Mouse (Mus musculus) embryonic facial prominence, embryonic 11.5 days (tissue): ENCODE measurements around the gene Slc20a1. TPM values are rescaled to one million over a fixed set of nuclear protein-coding genes. Genes with fewer than 3 reads are reported as not detected.

Experiments used
- ATAC-seq: fragments of 200-750 bp; cut with Nextera tagmentation; replicated peaks from 2 replicates; pipeline ENCODE4 v1.8.0; 2017; ENCODE audit warnings: low read depth; ENCODE audit not compliant: insufficient number of reproducible peaks, low FRiP score, low TSS enrichment
- DNase-seq: peaks from one replicate; pipeline ENCODE4 v3.0.0-alpha.2; 2015; ENCODE audit warnings: low spot score
- H3K27ac ChIP-seq: fragments of 300-500 bp; sonication (generic); replicated peaks from 2 replicates; pipeline ENCODE4 v1.5.1; 2014; ENCODE audit warnings: mild to moderate bottlenecking, low read depth, low read length, control low read depth
- H3K27me3 ChIP-seq: fragments of 300-500 bp; sonication (generic); 2 replicates; pipeline ENCODE4 v1.6.1; 2014; ENCODE audit warnings: mild to moderate bottlenecking, low read length, moderate library complexity, mixed read lengths; ENCODE audit not compliant: control insufficient read depth, insufficient read depth
- H3K36me3 ChIP-seq: fragments of 300-500 bp; sonication (generic); replicated peaks from 2 replicates; pipeline ENCODE4 v1.6.1; 2014; ENCODE audit warnings: low read depth, mild to moderate bottlenecking, low read length, moderate library complexity, mixed read lengths; ENCODE audit not compliant: control insufficient read depth, insufficient read depth
- H3K4me1 ChIP-seq: fragments of 300-500 bp; sonication (generic); 2 replicates; pipeline ENCODE4 v1.6.1; 2014; ENCODE audit warnings: low read length, mixed read lengths; ENCODE audit not compliant: control insufficient read depth, insufficient read depth
- H3K4me2 ChIP-seq: fragments of 300-500 bp; sonication (generic); 2 replicates; pipeline ENCODE4 v1.6.1; 2014; ENCODE audit warnings: low read depth, mild to moderate bottlenecking, control low read depth, low read length, moderate library complexity
- H3K4me3 ChIP-seq: fragments of 300-500 bp; sonication (generic); 2 replicates; pipeline ENCODE4 v1.5.1; 2014; ENCODE audit warnings: low read depth, low read length, control low read depth
- H3K9ac ChIP-seq: fragments of 300-500 bp; sonication (generic); replicated peaks from 2 replicates; pipeline ENCODE4 v1.6.1; 2014; ENCODE audit warnings: mild to moderate bottlenecking, control low read depth, low read length
- H3K9me3 ChIP-seq: fragments of 300-500 bp; sonication (generic); replicated peaks from 2 replicates; pipeline ENCODE4 v1.6.1; 2016; ENCODE audit warnings: mild to moderate bottlenecking, low read length, inconsistent platforms, mixed read lengths; ENCODE audit not compliant: control insufficient read depth
- WGBS: fragments of 180-500 bp; shearing (Covaris S2); extraction: QIAGEN DNeasy Blood & Tissue Kit; methylation state at CpG from one replicate; pipeline ENCODE4 v1.1.7; 2014; 5-methylcytosine and 5-hydroxymethylcytosine counted together
- polyA plus RNA-seq: library from polyadenylated mRNA; unstranded; fragments of >200 nt; fragmentation: Nextera tagmentation; extraction: Ambion mirVana; gene quantifications from 2 replicates; pipeline ENCODE4 v1.2.1, GENCODE M21; 2014

Slc20a1 gene
- polyA plus RNA-seq, 1 experiment from 2014 or later = 51.6 TPM

GRCm38 (mm10) chr2:129181509-129181908 lies 17.1 kb upstream of the Slc20a1 start:
- 85% methylated on average over 5 of the region's 5 CpGs for WGBS
- Histone ChIP-seq H3K27me3 (no peaks in the 10 kb centered on the region), H3K4me1 (no peaks in the 10 kb centered on the region), H3K9me3 (no peaks in the 10 kb centered on the region), H3K9ac (no peak overlapping the region), H3K36me3 (no peaks in the 10 kb centered on the region), H3K27ac (no peak overlapping the region), H3K4me3 (no peak overlapping the region), H3K4me2 (no peak overlapping the region)
- DNase-seq (no peak), ATAC-seq (no peak)

GRCm38 (mm10) chr2:129182412-129182811 lies 16.2 kb upstream of the Slc20a1 start:
- H3K4me2 ChIP-seq = no peak overlapping the region
- H3K4me1 ChIP-seq = no peaks in the 10 kb centered on the region
- no peak overlapping the region for H3K9ac ChIP-seq
- WGBS = 89% methylated on average over 1 of the region's 1 CpGs
- no peak overlapping the region for H3K4me3 ChIP-seq
- no peak for DNase-seq
- H3K27ac ChIP-seq = no peak overlapping the region
- no peaks in the 10 kb centered on the region for H3K27me3 ChIP-seq
- H3K9me3 ChIP-seq = no peaks in the 10 kb centered on the region
- no peaks in the 10 kb centered on the region for H3K36me3 ChIP-seq
- ATAC-seq = no peak

- no peaks in the 10 kb centered on the region for H3K27me3 ChIP-seq
- H3K27ac ChIP-seq = no peak overlapping the region
- H3K9me3 ChIP-seq = no peaks in the 10 kb centered on the region
- H3K4me1 ChIP-seq = no peaks in the 10 kb centered on the region
- no peak overlapping the region for H3K4me3 ChIP-seq
- H3K36me3 ChIP-seq = no peaks in the 10 kb centered on the region
- ATAC-seq (no peak), DNase-seq (no peak)
- 77% methylated on average over 14 of the region's 14 CpGs for WGBS
- H3K9ac ChIP-seq = no peak overlapping the region
- no peak overlapping the region for H3K4me2 ChIP-seq
Measured at GRCm38 (mm10) chr2:129183561-129184031, 15.0 kb upstream of the Slc20a1 start.

- Histone ChIP-seq H3K27ac (no peak overlapping the region), H3K4me2 (no peak overlapping the region), H3K4me1 (no peaks in the 10 kb centered on the region), H3K27me3 (no peaks in the 10 kb centered on the region), H3K9me3 (no peaks in the 10 kb centered on the region), H3K36me3 (no peaks in the 10 kb centered on the region), H3K9ac (no peak overlapping the region), H3K4me3 (no peak overlapping the region)
- WGBS = 55% methylated on average over 1 of the region's 1 CpGs
- no peak for DNase-seq
- no peak for ATAC-seq
Measured at GRCm38 (mm10) chr2:129184853-129185252, 13.7 kb upstream of the Slc20a1 start.

GRCm38 (mm10) chr2:129185611-129186290 lies 12.8 kb upstream of the Slc20a1 start:
- Histone ChIP-seq H3K9me3 (no peaks in the 10 kb centered on the region), H3K4me1 (no peaks in the 10 kb centered on the region), H3K9ac (no peak overlapping the region), H3K36me3 (no peaks in the 10 kb centered on the region), H3K4me2 (no peak overlapping the region), H3K27ac (no peak overlapping the region), H3K27me3 (no peaks in the 10 kb centered on the region), H3K4me3 (no peak overlapping the region)
- ATAC-seq = no peak
- DNase-seq = no peak
- 86% methylated on average over 10 of the region's 10 CpGs for WGBS

DNA sequence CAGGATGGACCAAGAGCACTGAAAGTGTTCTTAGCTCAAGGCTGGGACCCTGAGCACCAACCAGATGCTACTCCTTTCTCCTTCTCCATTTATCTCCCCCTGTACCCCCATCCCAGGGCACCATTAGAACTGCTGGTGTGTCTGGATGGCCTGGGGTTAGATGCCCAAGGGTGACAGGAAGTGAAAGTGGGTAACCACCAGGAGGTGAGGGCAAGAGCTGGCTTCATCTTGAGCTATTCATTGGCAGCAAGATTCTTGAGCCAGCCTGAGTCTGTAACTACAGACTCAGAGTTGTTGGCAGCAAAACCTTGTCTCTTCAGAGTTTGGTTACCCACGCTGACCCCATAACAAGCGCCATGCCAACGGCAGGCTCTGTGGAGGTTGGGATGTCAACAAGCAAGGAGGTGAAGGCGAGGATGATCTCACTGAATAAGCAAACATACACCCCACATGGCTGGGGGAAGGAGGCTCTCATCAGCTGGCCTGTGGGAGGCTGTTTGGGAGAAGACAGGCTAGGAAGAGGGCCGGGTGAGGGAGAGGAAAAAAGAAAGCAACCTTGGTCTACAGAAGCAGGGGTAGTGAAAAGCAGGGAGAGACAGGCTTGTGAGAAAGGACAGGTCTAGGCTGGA lies 12.2 kb upstream of the Slc20a1 start:
- WGBS = 67% methylated on average over 5 of the region's 5 CpGs
- DNase-seq (no peak), ATAC-seq (no peak)
- Histone ChIP-seq H3K9me3 (no peaks in the 10 kb centered on the region), H3K36me3 (no peaks in the 10 kb centered on the region), H3K4me1 (no peaks in the 10 kb centered on the region), H3K4me3 (no peak overlapping the region), H3K27ac (no peak overlapping the region), H3K4me2 (no peak overlapping the region), H3K9ac (no peak overlapping the region), H3K27me3 (no peaks in the 10 kb centered on the region)

- no peaks in the 10 kb centered on the region for H3K4me1 ChIP-seq
- no peak; the same call in 1 of the 2 replicates for ATAC-seq
- H3K9ac ChIP-seq = no peak overlapping the region
- H3K36me3 ChIP-seq = no peaks in the 10 kb centered on the region
- no peak for DNase-seq
- H3K27me3 ChIP-seq = no peaks in the 10 kb centered on the region
- 76% methylated on average over 7 of the region's 7 CpGs for WGBS
- H3K9me3 ChIP-seq = no peaks in the 10 kb centered on the region
- no peak overlapping the region for H3K27ac ChIP-seq
- no peak overlapping the region for H3K4me2 ChIP-seq
- H3K4me3 ChIP-seq = no peak overlapping the region
Measured at GRCm38 (mm10) chr2:129192392-129193150, 6.0 kb upstream of the Slc20a1 start.

DNA sequence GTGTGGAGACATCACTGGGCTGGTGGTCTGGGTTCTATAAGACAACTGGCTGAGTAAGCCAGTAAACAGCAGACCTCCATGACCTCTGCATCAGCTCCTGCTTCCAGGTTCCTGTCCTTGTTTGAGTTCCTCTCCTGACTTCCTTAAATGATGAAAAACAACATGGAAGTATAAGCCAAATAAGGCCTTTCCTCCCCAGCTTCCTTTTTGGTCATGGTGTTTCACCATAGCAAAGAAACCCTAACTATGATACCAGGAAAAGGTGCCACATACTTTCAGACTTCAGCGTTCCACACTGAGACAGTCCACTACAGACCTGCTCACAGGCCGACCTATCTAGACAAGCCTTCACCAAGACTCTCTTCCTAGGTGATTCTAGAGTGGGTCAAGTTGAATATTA lies 2.2 kb upstream of the Slc20a1 start:
- Histone ChIP-seq H3K9me3 (no peaks in the 10 kb centered on the region), H3K9ac (no peak overlapping the region), H3K4me3 (no peak overlapping the region), H3K27me3 (no peaks in the 10 kb centered on the region), H3K4me2 (no peak overlapping the region), H3K36me3 (no peaks in the 10 kb centered on the region), H3K4me1 (no peaks in the 10 kb centered on the region), H3K27ac (no peak overlapping the region)
- ATAC-seq (no peak), DNase-seq (no peak)
- WGBS = 96% methylated on average over 2 of the region's 2 CpGs
